Mouse (Mus musculus): Measurements from ENCODE around the gene Acvrl1. TPM values are rescaled to one million over a fixed set of nuclear protein-coding genes. Genes with fewer than 3 reads are reported as not detected.

The Acvrl1 gene
- total RNA-seq, 2 experiments from 2014 or later: 2.3 TPM

DNA sequence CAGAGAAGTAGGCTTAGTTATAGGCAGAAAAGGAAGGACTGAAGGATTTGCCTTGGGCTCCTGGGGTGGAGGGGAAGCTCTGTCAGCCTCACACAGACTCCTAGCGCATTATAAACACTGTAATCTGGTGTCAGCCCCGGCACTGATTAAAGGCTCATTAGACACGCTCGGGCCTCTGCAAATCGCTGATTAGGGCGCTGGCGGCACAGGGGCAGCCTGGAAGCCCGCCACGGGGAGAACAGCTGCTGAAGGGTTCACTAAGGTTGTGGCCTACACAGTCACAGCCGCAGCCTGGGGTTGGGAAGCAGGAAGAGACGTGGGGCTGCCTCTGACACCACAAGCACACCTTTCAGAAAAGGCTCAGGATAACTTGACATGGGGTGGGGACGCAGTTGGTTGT lies 11.6 kb downstream of the Acvrl1 start:
- ATAC-seq (replicated peaks; ENCODE audit: low FRiP score, poor library complexity, severe bottlenecking): no peak

DNA sequence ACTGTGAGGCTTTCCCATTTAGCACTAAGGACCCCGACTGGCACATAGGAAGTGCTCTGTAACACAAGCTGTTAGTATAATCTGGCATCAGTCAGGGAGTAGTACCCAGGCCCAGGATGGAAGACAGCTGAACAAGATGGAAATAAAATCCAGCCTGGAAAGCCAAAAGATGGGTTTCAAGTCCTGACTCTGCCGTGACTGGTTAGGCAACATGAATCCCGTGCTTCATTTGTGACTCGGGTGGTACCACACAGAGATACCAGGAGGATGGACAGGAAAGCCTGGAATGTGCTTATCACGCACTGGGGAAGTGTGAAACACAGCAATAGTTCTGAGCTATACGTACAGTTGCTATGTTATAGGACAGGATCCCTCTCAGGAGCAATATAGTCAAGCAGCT lies 12.3 kb downstream of the Acvrl1 start:
- ATAC-seq (replicated peaks; ENCODE audit: low FRiP score, poor library complexity, severe bottlenecking): no peak

DNA sequence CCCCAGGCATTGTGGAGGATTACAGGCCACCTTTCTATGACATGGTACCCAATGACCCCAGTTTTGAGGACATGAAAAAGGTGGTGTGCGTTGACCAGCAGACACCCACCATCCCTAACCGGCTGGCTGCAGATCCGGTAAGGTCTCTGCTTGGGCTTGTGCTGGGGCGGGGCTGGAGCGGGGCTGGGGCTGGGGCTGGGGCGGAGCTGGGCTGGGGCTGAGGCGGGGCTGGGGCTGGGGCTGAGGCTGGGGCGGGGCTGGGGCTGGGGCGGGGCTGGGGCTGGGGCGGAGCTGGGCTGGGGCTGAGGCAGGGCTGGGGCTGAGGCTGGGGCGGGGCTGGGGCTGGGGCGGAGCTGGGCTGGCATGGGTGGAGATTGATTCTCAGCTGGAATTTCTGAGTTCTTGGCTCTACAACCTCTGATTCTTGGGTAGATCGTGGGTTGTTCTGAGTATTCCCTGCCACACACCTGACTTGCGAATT lies 12.8 kb downstream of the Acvrl1 start:
- ATAC-seq (replicated peaks; ENCODE audit: low FRiP score, poor library complexity, severe bottlenecking): no peak

DNA sequence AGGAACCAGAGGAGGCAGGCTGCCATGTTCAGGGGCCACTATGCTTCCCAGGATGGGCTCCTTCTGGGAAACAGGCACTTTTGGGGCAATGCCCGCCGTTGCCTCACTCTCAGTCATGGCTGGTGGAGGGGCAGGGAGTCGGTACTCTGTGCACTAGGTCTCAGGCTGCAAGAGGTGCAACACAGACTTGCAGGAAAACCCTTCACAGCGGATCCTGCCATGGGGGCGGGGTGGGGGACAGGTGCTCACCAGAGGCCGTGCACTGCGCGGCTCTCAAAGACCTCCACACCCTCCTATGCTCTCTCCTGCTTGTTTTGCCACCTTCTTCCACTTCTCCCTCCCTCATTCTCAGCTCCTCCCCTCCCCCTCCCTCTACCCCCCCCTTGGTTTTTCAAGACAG lies 14.3 kb downstream of the Acvrl1 start:
- ATAC-seq (replicated peaks; ENCODE audit: low FRiP score, poor library complexity, severe bottlenecking): no peak

DNA sequence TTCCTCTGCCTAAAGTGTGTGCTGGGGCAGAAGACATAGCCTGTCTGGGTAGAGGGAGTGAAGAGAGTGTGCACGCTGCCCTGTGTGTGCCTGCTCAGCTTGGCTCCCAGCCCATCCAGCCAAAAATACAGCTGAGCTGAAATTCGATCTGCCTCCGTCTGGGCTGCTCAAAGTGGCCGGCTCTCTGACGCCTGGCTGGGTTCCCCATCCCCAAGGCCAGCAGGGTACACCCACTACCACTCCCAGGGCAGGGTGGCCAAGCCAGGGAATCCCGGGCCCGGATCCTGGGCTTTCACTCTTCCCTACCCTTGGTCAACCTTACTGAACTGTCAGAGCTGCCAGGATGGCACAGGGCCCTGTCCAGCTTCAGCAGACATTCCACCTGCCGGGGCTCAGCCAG lies 15.2 kb downstream of the Acvrl1 start:
- no peak for ATAC-seq (replicated peaks; ENCODE audit: low FRiP score, poor library complexity, severe bottlenecking)

DNA sequence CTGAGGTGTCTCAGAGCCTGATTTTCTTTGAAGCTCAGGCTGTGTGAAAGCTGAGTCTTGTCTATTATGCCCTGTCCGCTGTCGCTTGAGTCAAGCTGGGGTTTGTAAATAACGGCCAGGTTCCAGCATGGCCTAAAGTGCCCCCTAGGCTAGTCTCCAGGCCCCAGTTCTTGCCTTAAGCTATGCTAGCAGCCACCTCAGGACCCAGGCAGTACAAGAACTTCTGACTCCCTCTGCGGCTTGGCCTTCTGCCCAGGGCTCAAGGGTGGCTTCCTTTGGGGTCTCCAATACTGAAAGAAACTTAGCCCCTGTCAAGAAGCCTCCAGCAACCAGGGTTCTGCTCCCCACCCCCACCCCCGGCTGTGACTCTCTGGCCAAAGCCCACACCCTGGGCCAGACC lies 15.9 kb downstream of the Acvrl1 start:
- ATAC-seq (replicated peaks; ENCODE audit: low FRiP score, poor library complexity, severe bottlenecking): no peak

DNA sequence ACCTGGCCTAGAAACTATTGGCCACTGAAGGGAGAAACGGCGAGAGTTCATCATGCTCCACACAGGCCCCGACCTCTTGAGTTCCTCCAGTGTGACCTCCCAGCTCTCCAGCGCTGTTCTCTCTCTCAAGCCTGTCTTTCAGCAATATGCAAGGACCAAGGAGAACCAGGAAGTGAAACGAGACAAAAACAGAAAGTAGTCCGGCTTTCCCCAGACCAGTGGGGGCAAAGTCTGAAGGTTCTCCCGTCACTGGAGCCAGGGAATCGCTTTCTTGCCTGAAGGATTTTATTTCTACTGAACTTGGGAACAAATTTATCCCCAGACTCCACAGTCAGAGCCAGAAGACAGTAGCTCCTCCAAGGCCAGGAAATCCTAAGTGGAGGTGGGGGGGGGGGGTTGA lies 16.5 kb downstream of the Acvrl1 start:
- ATAC-seq (replicated peaks; ENCODE audit: low FRiP score, poor library complexity, severe bottlenecking): no peak

DNA sequence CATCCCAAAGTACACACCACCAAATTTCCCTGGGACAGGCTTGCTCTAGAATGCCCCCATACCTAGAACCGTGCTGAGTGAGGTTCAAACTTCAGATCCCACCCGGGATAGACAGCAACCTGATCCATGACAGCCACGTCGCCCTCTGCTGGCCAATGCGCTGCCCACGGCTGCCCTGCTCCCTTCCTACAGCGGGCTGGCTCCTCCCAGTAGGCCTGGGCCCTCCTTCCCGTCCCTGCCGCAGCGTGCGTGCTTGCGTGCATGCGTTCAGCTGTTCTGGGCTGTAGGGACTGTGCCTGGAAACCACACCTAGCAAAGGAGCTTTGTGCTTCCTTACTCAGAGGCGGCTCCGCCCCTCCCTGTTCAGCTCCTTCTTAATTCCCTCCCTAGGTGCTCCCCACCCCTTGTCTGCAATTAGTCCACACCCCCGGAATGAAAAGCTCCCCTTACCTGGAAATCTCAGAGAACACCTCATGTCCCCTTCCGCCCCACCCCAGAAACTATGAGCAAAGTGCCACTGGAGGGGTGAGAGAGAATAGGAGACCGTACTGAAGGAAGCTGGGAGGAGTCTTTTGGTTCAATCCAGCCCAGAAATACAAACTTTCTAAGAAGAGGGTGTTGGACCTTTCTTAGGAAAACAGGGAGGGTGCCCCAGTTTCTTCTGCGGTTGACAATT lies 17.2 kb downstream of the Acvrl1 start:
- peak; percentile 67; the same call in 1 of the 2 replicates for ATAC-seq (replicated peaks; ENCODE audit: low FRiP score, poor library complexity, severe bottlenecking)

DNA sequence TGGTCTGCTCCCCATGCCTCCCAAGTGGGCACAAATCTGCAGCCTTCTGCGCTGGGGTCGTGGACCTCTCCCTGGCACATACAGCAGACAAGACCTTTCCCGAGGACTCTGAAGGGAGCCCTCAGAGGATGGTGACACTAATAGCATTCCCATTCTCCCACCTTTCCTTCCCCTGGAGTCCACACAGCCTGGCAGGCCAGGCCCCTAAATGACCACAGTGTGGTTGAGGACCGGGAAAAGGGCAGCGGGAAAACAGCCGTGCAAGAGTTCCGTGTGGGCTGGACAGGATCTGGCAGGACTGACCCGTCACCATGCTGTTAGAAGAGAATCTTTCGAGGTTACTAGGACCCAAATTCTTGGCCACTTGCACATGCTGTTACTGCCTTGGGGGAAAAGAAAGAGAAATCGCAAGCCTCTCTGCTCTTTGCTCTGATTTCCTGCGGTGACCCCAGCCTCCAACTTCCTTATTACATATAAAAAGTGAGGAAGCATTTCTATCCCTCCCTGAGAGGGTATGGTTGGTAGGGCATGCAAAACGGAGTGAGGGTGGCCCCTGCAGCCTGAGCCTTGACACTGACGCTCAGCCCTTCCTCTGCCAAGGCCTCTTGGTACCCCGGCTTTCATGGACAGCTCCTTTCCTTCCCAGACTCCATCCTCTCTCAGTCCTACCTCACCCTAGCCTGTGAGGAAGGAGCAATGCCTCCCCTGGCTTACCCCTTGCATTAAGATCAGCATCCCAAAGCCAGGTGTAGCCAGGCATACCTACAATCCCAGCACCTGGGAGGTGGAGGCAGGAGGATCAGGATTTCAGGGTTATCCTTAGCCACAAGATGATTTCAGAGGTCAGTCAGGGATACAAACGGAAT lies 18.0 kb downstream of the Acvrl1 start:
- ATAC-seq (replicated peaks; ENCODE audit: low FRiP score, poor library complexity, severe bottlenecking): no peak

DNA sequence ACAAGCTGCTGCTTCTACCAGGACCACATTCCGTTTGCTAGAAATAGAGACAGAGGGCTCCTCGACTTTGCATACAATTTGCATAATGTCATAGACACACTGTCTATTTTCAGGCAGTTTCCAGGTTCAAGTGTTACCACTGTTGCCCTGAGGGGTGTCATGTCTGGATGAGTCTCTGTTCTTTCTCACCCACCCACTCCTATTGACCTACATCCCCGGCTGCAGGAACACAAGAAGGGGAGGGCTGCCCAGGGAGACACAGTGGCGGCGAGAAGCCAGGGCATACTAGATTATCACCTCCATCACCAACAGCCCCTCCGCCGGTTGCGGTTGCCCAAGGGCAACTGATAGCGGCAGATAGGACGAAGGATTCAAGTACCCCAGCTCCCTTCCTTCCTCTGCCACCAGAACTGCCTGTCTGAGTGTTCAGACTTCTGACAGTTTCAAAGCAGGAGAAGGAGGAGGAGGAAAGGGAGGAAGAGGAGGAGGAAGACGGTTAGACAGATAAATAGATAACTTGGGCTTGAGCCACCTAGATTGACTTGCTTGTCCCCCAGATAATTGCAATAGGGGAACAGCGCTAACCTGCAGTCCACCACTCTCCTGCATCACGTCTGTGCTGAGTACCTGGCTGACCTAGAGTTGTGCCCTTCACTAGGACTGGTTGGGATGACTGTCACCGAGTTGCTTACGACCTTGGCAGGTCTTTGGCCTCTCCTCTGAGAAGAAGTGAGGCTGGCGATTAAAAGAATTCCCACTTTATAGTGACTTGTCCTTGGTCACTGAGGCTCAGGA lies 19.0 kb downstream of the Acvrl1 start:
- ATAC-seq (replicated peaks; ENCODE audit: low FRiP score, poor library complexity, severe bottlenecking): no peak

DNA sequence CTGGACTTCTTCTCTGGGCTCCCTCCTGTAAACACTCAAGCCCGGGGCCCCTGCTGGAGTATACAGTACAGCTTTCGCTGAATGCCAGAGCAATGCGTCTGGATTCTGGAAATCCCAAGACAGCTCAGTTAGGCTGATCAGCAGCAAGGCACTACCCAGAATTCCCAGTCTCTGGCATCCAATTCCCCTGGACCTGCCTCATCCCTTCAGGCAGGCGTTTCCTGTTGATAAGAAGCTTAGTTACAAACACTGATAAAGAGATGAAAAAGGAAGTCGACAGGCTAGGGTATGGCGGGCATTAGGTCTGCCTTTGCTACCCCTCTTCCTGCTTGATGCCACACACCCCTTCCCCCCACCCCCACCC lies 19.6 kb downstream of the Acvrl1 start:
- ATAC-seq (replicated peaks; ENCODE audit: low FRiP score, poor library complexity, severe bottlenecking): no peak

DNA sequence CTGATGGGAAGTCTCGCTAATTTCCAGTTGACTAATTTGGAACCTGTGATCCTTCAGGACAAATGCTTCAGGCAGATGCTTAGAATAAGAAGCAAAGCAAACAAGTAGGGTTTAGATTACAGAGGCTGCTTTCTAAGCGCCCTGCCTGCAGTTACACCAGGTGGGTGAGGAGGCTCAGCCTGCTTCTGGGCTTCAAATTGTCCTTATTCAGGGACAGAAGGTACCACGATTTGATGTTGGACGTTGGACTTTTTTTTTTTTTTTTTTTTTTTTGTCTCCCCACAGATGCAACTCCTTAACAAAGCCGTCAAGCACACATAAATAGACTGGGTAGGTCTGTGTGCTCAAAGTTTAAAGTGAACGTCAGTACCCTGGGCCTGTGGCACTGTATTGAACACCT lies 20.3 kb downstream of the Acvrl1 start:
- no peak for ATAC-seq (replicated peaks; ENCODE audit: low FRiP score, poor library complexity, severe bottlenecking)

DNA sequence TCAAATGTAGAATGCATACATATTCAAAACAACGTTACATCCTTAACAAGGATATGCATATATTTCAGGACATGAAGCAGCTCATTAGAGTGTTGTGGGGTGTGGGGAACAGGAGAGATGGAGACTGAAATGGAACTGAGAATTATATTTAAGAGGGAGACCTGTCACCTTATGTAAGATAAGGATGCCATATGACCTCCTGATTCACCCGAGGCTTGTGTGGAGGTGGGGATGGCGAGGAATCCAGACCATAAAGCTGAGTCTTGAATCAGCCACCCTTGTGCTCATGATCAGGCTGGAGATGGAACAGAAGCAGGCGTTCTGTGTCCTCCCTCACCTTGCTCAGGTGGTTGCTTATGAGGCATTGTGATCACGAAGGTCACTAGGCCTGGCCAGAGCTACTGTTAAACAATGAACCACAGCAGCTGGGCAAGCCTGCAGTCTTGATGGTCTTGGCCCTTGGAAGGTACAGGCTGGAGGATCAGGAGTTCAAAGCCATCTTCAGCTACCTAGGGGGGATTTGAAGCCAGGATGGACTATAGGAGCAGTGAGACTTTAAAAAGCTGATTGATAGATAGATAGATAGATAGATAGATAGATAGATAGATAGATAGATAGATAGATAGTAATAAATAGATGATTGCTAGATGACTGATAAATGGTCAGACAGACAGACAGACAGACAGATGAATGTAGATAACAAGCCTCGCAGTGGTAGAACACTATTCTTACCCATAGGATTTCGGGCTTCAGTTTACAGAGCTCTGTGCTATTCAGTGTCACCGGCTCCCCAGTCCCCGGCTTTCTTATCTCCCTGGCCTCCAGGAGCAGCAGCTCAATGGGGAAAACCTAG lies 23.3 kb downstream of the Acvrl1 start:
- no peak for ATAC-seq (replicated peaks; ENCODE audit: low FRiP score, poor library complexity, severe bottlenecking)

DNA sequence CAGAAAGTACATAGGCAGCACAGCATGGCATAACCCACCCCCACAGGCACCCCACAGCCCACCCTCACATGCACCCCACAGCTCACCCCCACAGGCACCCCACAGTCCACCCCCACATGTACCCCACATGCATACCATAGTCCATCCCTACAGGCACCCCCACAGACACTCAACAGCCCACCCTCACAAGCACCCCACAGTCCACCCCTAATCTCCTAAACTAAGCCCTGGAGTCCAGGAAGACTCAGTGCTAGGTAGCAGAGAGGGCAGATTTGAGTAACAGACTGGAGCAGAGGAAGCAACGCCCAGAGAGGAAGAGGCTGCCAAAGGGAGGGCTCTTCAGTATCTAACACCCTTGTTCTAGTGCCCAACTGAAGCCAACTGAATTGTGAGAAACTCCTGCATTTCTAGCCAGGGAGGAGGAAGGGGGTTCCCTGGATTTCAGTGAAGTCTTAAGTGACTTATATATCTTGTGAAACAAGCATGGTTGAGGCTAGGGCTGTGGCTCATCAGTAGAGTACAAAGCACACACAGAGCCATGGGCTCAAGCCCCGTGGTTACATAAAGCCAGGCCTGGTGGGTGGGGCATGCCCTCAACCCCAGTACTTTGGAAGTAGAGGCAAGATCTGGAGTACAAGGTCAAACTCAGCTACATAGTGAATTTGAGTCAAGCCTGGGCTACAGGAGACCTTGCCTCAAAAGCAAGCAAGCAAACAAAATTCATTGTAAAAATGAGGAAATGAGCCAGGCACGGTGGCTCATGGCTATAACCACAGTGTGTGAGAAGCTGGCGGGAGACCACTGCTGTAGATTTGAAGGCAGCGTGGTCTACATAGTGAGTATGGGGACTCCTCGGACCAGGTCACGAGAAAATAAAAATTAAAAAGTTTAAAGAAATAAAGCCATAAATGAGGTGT lies 26.6 kb downstream of the Acvrl1 start:
- ATAC-seq (replicated peaks; ENCODE audit: low FRiP score, poor library complexity, severe bottlenecking): no peak

DNA sequence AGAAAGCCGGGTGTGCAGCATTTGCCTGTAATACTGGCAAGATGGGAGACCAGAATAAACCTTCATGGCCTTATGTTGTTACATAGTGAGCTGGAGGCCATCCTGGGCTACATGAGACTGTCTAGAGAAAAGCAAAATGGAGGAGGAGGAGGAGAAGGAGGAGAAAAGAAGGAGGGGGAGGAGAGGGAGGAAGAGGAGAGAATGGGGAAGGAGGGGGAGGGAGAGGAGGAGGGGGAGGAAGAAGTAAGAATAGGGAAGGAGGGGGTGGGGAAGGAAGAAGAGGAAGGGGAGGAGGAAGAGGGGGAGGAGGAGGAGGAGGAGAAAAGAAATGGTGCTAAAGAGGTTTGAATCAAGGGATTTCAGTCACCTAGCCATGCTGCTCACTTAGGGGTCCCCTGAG lies 31.8 kb downstream of the Acvrl1 start:
- ATAC-seq (replicated peaks; ENCODE audit: low FRiP score, poor library complexity, severe bottlenecking): no peak

DNA sequence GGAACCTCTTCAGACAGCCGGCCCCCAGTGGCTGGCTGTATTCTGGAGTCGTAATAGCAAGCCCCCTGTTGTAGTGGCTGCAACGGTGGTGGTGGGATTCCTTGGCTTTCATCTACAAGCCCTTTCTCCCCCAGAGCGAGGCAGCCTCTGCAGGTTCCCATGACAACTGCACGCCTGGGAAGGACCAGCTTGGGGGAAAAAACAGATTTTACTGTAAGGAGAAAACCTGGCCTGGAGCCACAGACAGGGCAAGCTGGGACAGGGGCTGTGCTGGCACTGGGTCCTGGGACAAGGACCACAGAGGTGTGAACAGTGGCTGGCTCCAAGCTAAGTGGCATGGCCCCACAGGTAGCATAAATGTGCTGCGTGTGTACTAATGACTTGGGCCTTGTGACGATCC lies 32.3 kb downstream of the Acvrl1 start:
- ATAC-seq (replicated peaks; ENCODE audit: low FRiP score, poor library complexity, severe bottlenecking): no peak

DNA sequence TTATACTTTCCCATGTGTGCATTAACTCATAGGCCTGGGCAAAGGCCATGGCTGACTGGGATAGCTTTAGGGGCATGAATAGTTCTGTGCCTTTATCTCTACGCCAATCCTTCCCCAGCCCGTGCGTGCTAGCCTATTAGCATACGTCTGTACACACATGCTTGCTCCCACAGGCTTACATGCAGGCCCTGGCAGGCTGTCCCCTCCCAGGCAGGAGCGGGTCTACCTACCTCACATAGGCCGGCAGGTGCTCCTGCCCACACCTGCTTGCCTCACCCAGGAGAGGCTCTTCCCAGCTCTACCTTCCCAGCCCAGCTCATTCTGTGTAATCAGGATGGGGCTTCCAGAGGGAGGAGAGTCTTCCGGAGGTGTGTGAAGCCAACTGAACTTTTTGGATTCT lies 33.2 kb downstream of the Acvrl1 start:
- ATAC-seq (replicated peaks; ENCODE audit: low FRiP score, poor library complexity, severe bottlenecking): no peak

DNA sequence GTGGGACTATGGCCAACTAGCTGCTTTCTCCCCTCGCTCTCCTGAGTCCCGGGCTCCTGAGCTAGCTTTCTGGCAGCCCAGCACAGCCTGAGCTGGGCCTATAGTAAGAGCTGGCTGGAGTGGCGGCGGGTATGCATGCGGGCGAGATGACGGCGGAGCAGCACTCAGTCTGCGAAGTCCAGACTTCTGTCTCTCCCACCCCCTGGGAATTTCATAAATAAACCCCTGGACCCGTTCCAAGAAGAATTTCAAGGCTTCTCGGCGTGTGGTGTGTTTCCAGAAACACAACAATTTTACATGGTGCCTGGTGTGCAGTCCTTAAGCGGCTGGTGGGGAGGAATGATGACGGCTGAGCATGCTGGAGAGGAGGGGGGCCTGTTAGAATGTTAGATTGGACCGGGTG lies 34.7 kb downstream of the Acvrl1 start:
- ATAC-seq (replicated peaks; ENCODE audit: low FRiP score, poor library complexity, severe bottlenecking): no peak

DNA sequence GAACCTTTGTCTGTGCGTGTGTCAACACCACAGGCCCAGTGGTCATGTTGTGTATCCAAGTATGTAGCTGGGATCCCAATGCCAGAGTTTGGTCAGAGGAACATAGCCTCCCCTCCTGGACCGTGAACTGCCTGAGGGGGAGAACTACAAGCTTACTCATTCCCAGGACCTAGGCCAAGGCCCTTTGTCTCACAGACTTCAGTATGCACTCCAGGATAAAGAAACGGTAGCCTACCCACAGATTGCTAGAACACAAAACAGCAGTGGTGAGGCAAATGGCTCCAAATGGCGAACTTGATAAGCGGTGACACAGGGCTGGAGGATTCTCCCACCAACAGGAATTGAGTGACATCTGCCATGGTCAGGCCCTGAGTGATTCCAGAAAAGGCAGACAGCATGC lies 35.5 kb downstream of the Acvrl1 start:
- no peak for ATAC-seq (replicated peaks; ENCODE audit: low FRiP score, poor library complexity, severe bottlenecking)
